Mouse (Mus musculus): ENCODE results near the gene Rsbn1.

- no peak for TF ChIP-seq CTCF (IDR thresholded peaks at IDR 0.05; ENCODE audit: low read depth)
- TF ChIP-seq EP300 (optimal IDR thresholded peaks at IDR 0.05): no peak
Measured at GRCm38 (mm10) chr3:103989352-103989751, 75.4 kb downstream of the Rsbn1 start.
